In the genomic region with DNA sequence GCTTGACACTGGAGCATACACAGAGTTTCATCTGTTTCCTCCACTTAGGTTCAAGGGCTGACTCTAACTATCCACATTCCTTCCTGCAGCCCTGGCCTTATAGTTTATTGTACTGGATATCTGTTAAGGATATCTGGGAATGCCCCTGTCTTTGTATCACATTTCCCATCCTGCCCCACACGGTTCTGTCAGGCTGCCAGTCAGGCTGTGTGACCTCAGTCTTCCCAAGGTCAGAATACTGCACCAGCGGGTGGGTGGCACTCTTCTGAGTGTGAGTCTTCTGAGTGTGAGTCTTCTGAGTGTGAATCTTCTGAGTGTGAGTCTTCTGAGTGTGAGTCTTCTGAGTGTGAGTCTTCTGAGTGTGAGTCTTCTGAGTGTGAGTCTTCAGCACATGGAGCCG, we compare ENCODE assay signal across 24 mouse cellular contexts. TPM values are rescaled to one million over a fixed set of nuclear protein-coding genes. Genes with fewer than 3 reads are reported as not detected.
A peak's percentile ranks its signal among the peaks of the same experiment; 100 is the strongest.
DNase-seq lines count a peak whose midpoint lies in the region; TF ChIP-seq lines count a peak whose summit lies in the region.
"Had no signal": no experiment of that assay in that cellular context is flagged by ENCODE, and none has a peak within 500 bp of the region (broad histone marks: within the 10 kb centered on the region; RNA-seq: fewer than 3 reads in every experiment).

No protein-coding gene starts in this region.

- TF ChIP-seq POLR2A in kidney, adult 2 months (IDR thresholded peaks at IDR 0.05; ENCODE audit: low read depth, low read length) = no peak

- no peaks in the 10 kb centered on the region for H3K36me3 ChIP-seq in kidney, adult 2 months (ENCODE audit: control insufficient read depth, insufficient read depth, low read length)
- H3K36me3 ChIP-seq: embryonic facial prominence, embryonic 10.5 days; embryonic facial prominence, embryonic 13.5 days; forebrain, embryonic 12.5 days; forebrain, embryonic 15.5 days; heart, embryonic 10.5 days; heart, embryonic 13.5 days; hindbrain, embryonic 12.5 days; hindbrain, embryonic 15.5 days had no signal

- H3K4me1 ChIP-seq in kidney, adult 2 months (ENCODE audit: control insufficient read depth, insufficient read depth, low read length) = no peaks in the 10 kb centered on the region
- H3K4me1 ChIP-seq: embryonic facial prominence, embryonic 10.5 days; embryonic facial prominence, embryonic 13.5 days; forebrain, embryonic 12.5 days; forebrain, embryonic 15.5 days; heart, embryonic 13.5 days; hindbrain, embryonic 12.5 days; hindbrain, embryonic 15.5 days had no signal

- WGBS in kidney, adult 2 months = 58% methylated on average over 3 of the region's 3 CpGs

- H3K27ac ChIP-seq in kidney, adult 2 months (ENCODE audit: insufficient read depth, low read depth, low read length) = 0 out of 2 replicates have a peak overlapping the region, but pooled peaks have one; percentile 46
- H3K27ac ChIP-seq: embryonic facial prominence, embryonic 10.5 days; embryonic facial prominence, embryonic 13.5 days; forebrain, embryonic 12.5 days; forebrain, embryonic 15.5 days; heart, adult 2 months; heart, embryonic 10.5 days; heart, embryonic 13.5 days; hindbrain, embryonic 12.5 days; hindbrain, embryonic 15.5 days had no signal

- no peak overlapping the region for H3K4me3 ChIP-seq in kidney, adult 2 months (ENCODE audit: insufficient read depth, low read depth, low read length)
- H3K4me3 ChIP-seq: embryonic facial prominence, embryonic 10.5 days; embryonic facial prominence, embryonic 13.5 days; erythroblast, embryonic 14.5 days; forebrain, embryonic 12.5 days; forebrain, embryonic 15.5 days; heart, adult 2 months; heart, embryonic 10.5 days; heart, embryonic 13.5 days; hindbrain, embryonic 12.5 days; hindbrain, embryonic 15.5 days had no signal

- no peaks in the 10 kb centered on the region for H3K27me3 ChIP-seq in kidney, adult 2 months (replicated peaks; ENCODE audit: control insufficient read depth, insufficient read depth, low read length)
- H3K27me3 ChIP-seq: embryonic facial prominence, embryonic 13.5 days; forebrain, embryonic 12.5 days; forebrain, embryonic 15.5 days; heart, embryonic 13.5 days; hindbrain, embryonic 12.5 days; hindbrain, embryonic 15.5 days had no signal

- DNase-seq in kidney, adult 2 months = no peak
- no peak for DNase-seq in kidney, adult 18-20 months
- DNase-seq in adrenal gland, postnatal 10 days = peak; percentile 27
- peak; percentile 54 for DNase-seq in adrenal gland, postnatal 14 days
- no peak for DNase-seq in cerebellum, postnatal 25 days
- DNase-seq in cerebellum, postnatal 36 days = no peak
- DNase-seq: cerebellum, adult 18-20 months; cerebellum, adult 9-10 months; cerebellum, postnatal 14 days; embryo, embryonic 11 days; gastrocnemius, postnatal 10 days; gastrocnemius, postnatal 36 days; heart, adult 2 months; heart, postnatal 14 days had no signal

- no peak for TF ChIP-seq CTCF in kidney, adult 2 months (conservative IDR thresholded peaks at IDR 0.05; ENCODE audit: insufficient read depth, insufficient read length, low read depth, low read length)

RNA-seq across cellular contexts. Expression of gene Dapk1, which starts 48.4 kb away (rescaled TPM):
- polyA plus RNA-seq in kidney, adult 2 months (2012; rRNA removed) = 39.5 and 50.8 TPM in 2 replicates
- 10 to 100 TPM; 27.8 to 29.7 TPM for total RNA-seq in adrenal gland, postnatal 10 days (2021)
- total RNA-seq in adrenal gland, postnatal 14 days (2021) = 21.9 and 26.0 TPM in 2 replicates
- polyA plus RNA-seq: C2C12 had no signal

Comparison
In these comparisons a context has a peak if more than half of its experiments do, and no peak if none do; other contexts are left out.
1. DNase-seq: peak in adrenal gland, postnatal 10 days (single experiment) and adrenal gland, postnatal 14 days (single experiment); none in kidney, adult 2 months (single experiment), kidney, adult 18-20 months (single experiment), cerebellum, postnatal 25 days (0 of 2) and cerebellum, postnatal 36 days (0 of 2).